Mouse (Mus musculus) liver, embryonic 14.5 days (tissue): ENCODE measurements around the gene Zfp189. TPM values are rescaled to one million over a fixed set of nuclear protein-coding genes. Genes with fewer than 3 reads are reported as not detected.

Experiments
- ATAC-seq: fragments of 200-750 bp; cut with Nextera tagmentation; 2 replicates; pipeline ENCODE4 v1.8.0; 2017; ENCODE audit warnings: moderate number of reproducible peaks, mild to moderate bottlenecking, moderate library complexity; ENCODE audit not compliant: insufficient read depth
- DNase-seq, 3 experiments: peaks; one replicate each; pipeline ENCODE4 v3.0.0-alpha.2; 2012 to 2013; ENCODE audit warnings: low read depth in 3 of 3, low spot score in 3 of 3
- H3K27ac ChIP-seq: fragments of 300-500 bp; sonication (generic); 2 replicates; pipeline ENCODE4 v1.5.1; 2014; ENCODE audit warnings: moderate library complexity, mild to moderate bottlenecking, control low read depth, inconsistent platforms
- H3K27me3 ChIP-seq: fragments of 300-500 bp; sonication (generic); 2 replicates; pipeline ENCODE4 v1.6.1; 2014; ENCODE audit warnings: mild to moderate bottlenecking, low read length, moderate library complexity; ENCODE audit not compliant: control insufficient read depth, insufficient read depth
- H3K36me3 ChIP-seq: fragments of 300-500 bp; sonication (generic); replicated peaks from 2 replicates; pipeline ENCODE4 v1.6.1; 2014; ENCODE audit warnings: low read depth; ENCODE audit not compliant: control insufficient read depth, insufficient read depth
- H3K4me1 ChIP-seq, 2 experiments: fragments of 200-500 bp in 1 of 2; fragments of 300-500 bp in 1 of 2; sonication (generic) in 1 of 2; replicated peaks; 2 replicates each; pipeline ENCODE4 v1.6.1; 2012 to 2014; ENCODE audit warnings: antibody characterized with exemption in 1 of 2, inconsistent platforms in 1 of 2, low read length in 1 of 2; ENCODE audit not compliant: control insufficient read depth in 2 of 2, insufficient read depth in 2 of 2
- H3K4me2 ChIP-seq: fragments of 300-500 bp; sonication (generic); 2 replicates; pipeline ENCODE4 v1.6.1; 2014; ENCODE audit warnings: low read depth, mild to moderate bottlenecking, control low read depth, moderate library complexity
- H3K4me3 ChIP-seq, 2 experiments: fragments of 200-500 bp in 1 of 2; fragments of 300-500 bp in 1 of 2; sonication (generic) in 1 of 2; 2 replicates each; pipeline ENCODE4 v1.5.1; 2012 to 2014; ENCODE audit warnings: low read depth in 2 of 2, low read length in 2 of 2, mild to moderate bottlenecking in 2 of 2, control low read depth in 1 of 2, inconsistent platforms in 1 of 2, moderate library complexity in 1 of 2; ENCODE audit not compliant: insufficient read depth in 1 of 2
- H3K9ac ChIP-seq: fragments of 300-500 bp; sonication (generic); replicated peaks from 2 replicates; pipeline ENCODE4 v1.6.1; 2014; ENCODE audit warnings: mild to moderate bottlenecking, control low read depth, moderate library complexity
- H3K9me3 ChIP-seq: fragments of 300-500 bp; sonication (generic); 2 replicates; pipeline ENCODE4 v1.6.1; 2016; ENCODE audit warnings: low read length, mixed read lengths; ENCODE audit not compliant: control insufficient read depth
- CTCF ChIP-seq: IDR thresholded peaks from 2 replicates; pipeline ENCODE4 v1.5.1; 2016; ENCODE audit warnings: antibody characterized with exemption, low read depth, control low read depth
- EP300 ChIP-seq: IDR thresholded peaks from 2 replicates; pipeline ENCODE4 v1.6.1; 2016; ENCODE audit warnings: antibody characterized with exemption, low read depth
- WGBS: fragments of 180-500 bp; shearing (Covaris S2); extraction: QIAGEN DNeasy Blood & Tissue Kit; methylation state at CpG from one replicate; pipeline ENCODE4 v1.1.7; 2014; ENCODE audit not compliant: insufficient replicate concordance; 5-methylcytosine and 5-hydroxymethylcytosine counted together
- polyA plus RNA-seq, 2 experiments: library from polyadenylated mRNA; depleted of rRNA in 1 of 2; stranded (reverse) in 1 of 2; unstranded in 1 of 2; fragments of >200 nt; fragmentation: Nextera tagmentation in 1 of 2; extraction: Ambion mirVana in 1 of 2; gene quantifications; 2 replicates each; pipeline versions ENCODE4 v1.2.1 to v1.2.3; 2012 to 2014

Gene Zfp189
- polyA plus RNA-seq, 2 experiments: 1.5 to 2.6 TPM

- Histone ChIP-seq H3K9ac (no peak overlapping the region), H3K36me3 (peaks cover 5% of the 10 kb centered on the region; the same call in 1 of the 2 replicates), H3K9me3 (no peaks in the 10 kb centered on the region), H3K27me3 (no peaks in the 10 kb centered on the region), H3K4me2 (peak overlapping the region; percentile 81), H3K4me3 (peak overlapping the region; percentile 38 to 78; a peak in 3 of 4 replicates), H3K27ac (no peak overlapping the region), H3K4me1 (peaks cover 7 to 14% of the 10 kb centered on the region in 2 experiments)
- ATAC-seq (no peak), DNase-seq (peak; percentile 41 to 57 (median 53))
- 58% methylated on average over 5 of the region's 5 CpGs for WGBS
- TF ChIP-seq EP300: no peak
- TF ChIP-seq CTCF: peak; percentile 63
Observed at GRCm38 (mm10) chr4:49519476-49519875, 1.5 kb upstream of the Zfp189 start.

GRCm38 (mm10) chr4:49521346-49521745, 370 bp downstream of the Zfp189 start:
- Histone ChIP-seq H3K4me3 (peak overlapping the region; percentile 78 to 88), H3K36me3 (peaks cover 4% of the 10 kb centered on the region; the same call in 1 of the 2 replicates), H3K27ac (no peak overlapping the region), H3K4me1 (peaks cover 7 to 14% of the 10 kb centered on the region in 2 experiments), H3K4me2 (peak overlapping the region; percentile 88), H3K27me3 (no peaks in the 10 kb centered on the region), H3K9me3 (no peaks in the 10 kb centered on the region), H3K9ac (peak overlapping the region; percentile 77)
- peak; percentile 48 for ATAC-seq
- under 1% methylated on average over 15 of the region's 17 CpGs for WGBS
- DNase-seq: peak in 2 of 3 experiments; percentile 10 to 26
- no peak for TF ChIP-seq EP300
- peak; percentile 26; the same call in 1 of the 2 replicates for TF ChIP-seq CTCF

GRCm38 (mm10) chr4:49522576-49522975, 1.6 kb downstream of the Zfp189 start:
- Histone ChIP-seq H3K27me3 (no peaks in the 10 kb centered on the region), H3K27ac (no peak overlapping the region), H3K4me1 (peaks cover 7 to 8% of the 10 kb centered on the region in 2 experiments), H3K4me2 (no peak overlapping the region), H3K4me3 (no peak overlapping the region), H3K9me3 (no peaks in the 10 kb centered on the region), H3K36me3 (peaks cover 4% of the 10 kb centered on the region; the same call in 1 of the 2 replicates), H3K9ac (no peak overlapping the region)
- WGBS: 77% methylated on average over 9 of the region's 9 CpGs
- DNase-seq: no peak
- ATAC-seq: no peak
- TF ChIP-seq EP300: no peak
- no peak for TF ChIP-seq CTCF

- Histone ChIP-seq H3K4me3 (no peak overlapping the region), H3K4me1 (no peaks in the 10 kb centered on the region), H3K9ac (no peak overlapping the region), H3K4me2 (no peak overlapping the region), H3K36me3 (peaks cover 2% of the 10 kb centered on the region), H3K27ac (no peak overlapping the region), H3K27me3 (no peaks in the 10 kb centered on the region), H3K9me3 (no peaks in the 10 kb centered on the region; the same call in 1 of the 2 replicates)
- ATAC-seq: no peak
- no peak for DNase-seq
- no peak for TF ChIP-seq EP300
- TF ChIP-seq CTCF: no peak
- 63% methylated on average over 3 of the region's 3 CpGs for WGBS
Observed at GRCm38 (mm10) chr4:49535036-49535435, 14.1 kb downstream of the Zfp189 start.

- Histone ChIP-seq H3K27me3 (no peaks in the 10 kb centered on the region), H3K36me3 (no peaks in the 10 kb centered on the region), H3K4me2 (no peak overlapping the region), H3K4me1 (no peaks in the 10 kb centered on the region), H3K9ac (no peak overlapping the region), H3K4me3 (no peak overlapping the region), H3K9me3 (no peaks in the 10 kb centered on the region), H3K27ac (no peak overlapping the region)
- TF ChIP-seq EP300: no peak
- no peak for TF ChIP-seq CTCF
- no peak for DNase-seq
- no peak for ATAC-seq
- 63% methylated on average over 4 of the region's 4 CpGs for WGBS
Observed at GRCm38 (mm10) chr4:49535675-49536294, 14.8 kb downstream of the Zfp189 start.
